Mouse (Mus musculus) layer of hippocampus, postnatal 10 days (tissue): ENCODE measurements at regions not wholly inside any gene's neighbourhood (a gene's known extent, or its start where the extent isn't known, plus 50 kb on each side); places are given as distances from the start of the nearest gene placed in this dataset.

Experiments
- DNase-seq, 2 experiments: peaks; one replicate each; pipeline ENCODE4 v3.0.0; 2021; ENCODE audit warnings: low spot score in 2 of 2

- DNase-seq = no peak
Observed at GRCm38 (mm10) chr1:44957125-44957524, 354.2 kb upstream of the Col3a1 start.

GRCm38 (mm10) chr1:44987171-44987570, 324.2 kb upstream of the Col3a1 start:
- no peak for DNase-seq

- no peak for DNase-seq
Observed at GRCm38 (mm10) chr1:45020516-45020915, 290.8 kb upstream of the Col3a1 start.

GRCm38 (mm10) chr1:45021234-45021633, 290.1 kb upstream of the Col3a1 start:
- no peak for DNase-seq

- DNase-seq = peak in 1 of 2 experiments; percentile 5
Observed at GRCm38 (mm10) chr1:45022146-45022841, 289.0 kb upstream of the Col3a1 start.

- no peak for DNase-seq
Observed at GRCm38 (mm10) chr1:45023336-45023735, 288.0 kb upstream of the Col3a1 start.

- DNase-seq = no peak
Observed at GRCm38 (mm10) chr1:45031436-45032027, 279.8 kb upstream of the Col3a1 start.

- no peak for DNase-seq
Observed at GRCm38 (mm10) chr1:45033343-45033742, 278.0 kb upstream of the Col3a1 start.

GRCm38 (mm10) chr1:45041328-45041727, 270.0 kb upstream of the Col3a1 start:
- no peak for DNase-seq

- no peak for DNase-seq
Observed at GRCm38 (mm10) chr1:45041815-45042214, 269.5 kb upstream of the Col3a1 start.

- no peak for DNase-seq
Observed at GRCm38 (mm10) chr1:45043245-45043926, 268.0 kb upstream of the Col3a1 start.

- no peak for DNase-seq
Observed at GRCm38 (mm10) chr1:45090841-45091535, 220.3 kb upstream of the Col3a1 start.

GRCm38 (mm10) chr1:45100966-45101365, 210.4 kb upstream of the Col3a1 start:
- DNase-seq = no peak

- no peak for DNase-seq
Observed at GRCm38 (mm10) chr1:45116409-45117144, 194.8 kb upstream of the Col3a1 start.

- DNase-seq = no peak
Observed at GRCm38 (mm10) chr1:45135152-45135714, 176.1 kb upstream of the Col3a1 start.

GRCm38 (mm10) chr1:45147019-45147418, 164.3 kb upstream of the Col3a1 start:
- DNase-seq = no peak

GRCm38 (mm10) chr1:45181632-45182031, 129.7 kb upstream of the Col3a1 start:
- DNase-seq = no peak

GRCm38 (mm10) chr1:45185341-45185740, 126.0 kb upstream of the Col3a1 start:
- no peak for DNase-seq

GRCm38 (mm10) chr1:45207926-45208325, 103.4 kb upstream of the Col3a1 start:
- DNase-seq = no peak

GRCm38 (mm10) chr1:45216272-45216671, 95.1 kb upstream of the Col3a1 start:
- DNase-seq = peak in 1 of 2 experiments; percentile 13
